Mouse (Mus musculus) heart, adult 2 months (tissue): ENCODE data around the gene Fam117a.

Experiments
- CTCF ChIP-seq: fragments of 200-600 bp; IDR thresholded peaks from 2 replicates; pipeline ENCODE4 v1.8.1; 2022; ENCODE audit warnings: antibody characterized with exemption, mild to moderate bottlenecking, moderate library complexity
- EP300 ChIP-seq: fragments of 200-500 bp; IDR thresholded peaks from 2 replicates; pipeline ENCODE4 v1.6.1; 2011; ENCODE audit warnings: low read depth, low read length, control low read depth; ENCODE audit not compliant: insufficient read depth

GRCm38 (mm10) chr11:95392708-95393499, 56.1 kb downstream of the Fam117a start:
- TF ChIP-seq CTCF (no peak), EP300 (no peak)
